Mouse (Mus musculus): ENCODE measurements at regions not wholly inside any gene's neighbourhood (a gene's known extent, or its start where the extent isn't known, plus 50 kb on each side); places are given as distances from the start of the nearest gene placed in this dataset.

DNA sequence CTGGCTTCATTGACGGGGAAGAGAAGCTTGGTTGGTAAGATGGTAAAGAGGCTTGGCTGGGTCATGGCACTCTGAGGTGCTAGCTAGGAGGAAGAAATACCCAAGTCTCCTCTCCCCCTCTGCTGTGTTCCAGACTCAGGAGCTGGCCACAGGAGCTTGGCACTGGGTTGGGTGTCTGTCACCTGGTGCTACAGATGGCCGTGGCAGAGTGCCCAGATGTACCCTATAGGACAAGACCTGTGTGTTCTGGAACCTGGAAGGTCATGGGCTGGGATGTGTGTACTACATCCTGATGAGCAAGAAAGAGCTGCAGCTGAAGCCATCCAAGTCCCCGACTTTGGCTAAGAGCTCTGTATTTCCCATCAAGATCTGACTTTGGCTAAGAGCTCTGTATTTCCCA is 72.4 kb downstream of the Nupl2 start:
- in situ Hi-C loops (cut with MboI; ENCODE audit: unreplicated experiment in 2 of 2), result no loop called here

DNA sequence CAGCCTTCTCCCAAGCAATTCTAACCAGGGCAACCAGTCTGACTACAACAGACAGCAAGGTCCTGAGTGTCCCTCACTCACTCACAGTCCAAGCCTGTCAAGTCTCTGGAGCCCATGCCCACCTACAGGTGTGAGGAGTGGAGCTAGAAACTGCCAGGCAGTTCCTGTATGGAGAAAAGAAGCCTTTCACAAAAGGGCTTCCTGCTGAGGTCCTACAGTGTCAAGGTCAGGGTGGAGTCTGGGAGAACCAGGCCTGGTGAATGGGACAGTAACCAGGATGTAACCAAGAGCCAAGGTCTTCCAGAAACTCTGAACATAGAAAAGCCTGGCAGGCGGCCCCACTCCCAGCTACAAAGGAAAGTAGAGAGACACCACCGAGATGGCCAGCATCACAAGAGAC is 74.2 kb downstream of the Nupl2 start:
- in situ Hi-C loops (cut with MboI; ENCODE audit: unreplicated experiment in 2 of 2), result no loop called here

DNA sequence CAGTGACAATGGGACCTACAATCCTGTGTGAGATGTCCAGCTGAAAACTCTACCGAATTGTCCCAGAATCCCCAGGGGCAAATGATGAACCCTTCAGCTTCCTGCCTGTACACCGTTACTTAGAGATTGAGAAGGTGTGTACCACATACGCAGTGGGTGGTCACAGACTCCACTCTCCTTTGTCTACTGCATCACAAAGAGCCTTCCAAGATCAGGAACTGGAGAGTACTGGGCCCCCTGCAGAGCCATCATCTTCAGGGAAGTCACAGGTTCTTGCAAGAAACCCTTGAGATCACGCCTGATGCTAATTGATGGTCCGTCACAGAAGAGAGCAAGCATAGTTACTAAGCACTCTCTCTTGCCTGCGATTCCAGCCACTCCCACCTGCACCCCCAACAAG is 79.4 kb downstream of the Nupl2 start:
- in situ Hi-C loops (cut with MboI; ENCODE audit: unreplicated experiment in 2 of 2), result no loop called here

DNA sequence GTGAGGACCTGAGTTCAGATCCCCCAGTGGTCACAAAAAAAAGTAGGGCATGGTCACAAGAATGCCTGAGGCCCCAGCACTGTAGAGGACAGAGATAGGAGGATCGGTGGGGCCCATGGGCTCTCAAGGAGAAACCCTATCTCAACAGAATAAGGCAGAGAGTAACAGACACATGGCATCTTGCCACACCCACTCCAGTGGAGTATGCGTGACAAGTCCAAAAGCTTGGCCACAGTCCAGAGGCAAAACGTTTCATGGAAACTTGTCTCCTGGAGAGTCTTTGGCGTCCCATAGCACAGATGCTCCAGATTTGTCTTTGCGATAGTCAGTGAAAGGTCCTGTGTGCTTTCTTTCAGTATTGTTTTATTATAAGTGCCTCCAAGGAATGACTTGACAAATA is 90.7 kb downstream of the Nupl2 start:
- in situ Hi-C loops (cut with MboI; ENCODE audit: unreplicated experiment in 2 of 2), result no loop called here

DNA sequence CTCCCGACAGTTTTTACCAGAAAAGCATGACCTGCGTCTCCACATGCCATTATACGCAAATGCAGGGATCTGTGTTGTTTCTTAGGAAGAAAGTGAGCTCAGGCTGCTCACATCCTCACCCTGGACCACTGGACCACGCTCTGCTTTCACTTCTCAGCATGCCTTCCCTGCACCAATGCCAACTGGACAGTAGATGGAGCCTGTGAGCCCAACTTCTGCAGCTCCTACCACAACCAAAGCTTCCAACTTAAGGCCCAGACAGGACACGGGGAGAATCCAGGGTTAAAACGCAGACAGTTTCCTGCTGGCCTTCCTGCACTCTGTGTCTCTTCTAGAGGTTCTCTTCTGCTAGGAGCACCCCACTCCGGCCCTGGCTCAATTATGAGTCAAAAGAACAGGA is 90.3 kb downstream of the Kcnh2 start:
- in situ Hi-C loops (cut with MboI; ENCODE audit: unreplicated experiment in 2 of 2), result loop anchor here (5.0 to 10.0 kb wide), 3 partner anchors 206 to 406 kb away; no protein-coding TSS in a partner anchor

DNA sequence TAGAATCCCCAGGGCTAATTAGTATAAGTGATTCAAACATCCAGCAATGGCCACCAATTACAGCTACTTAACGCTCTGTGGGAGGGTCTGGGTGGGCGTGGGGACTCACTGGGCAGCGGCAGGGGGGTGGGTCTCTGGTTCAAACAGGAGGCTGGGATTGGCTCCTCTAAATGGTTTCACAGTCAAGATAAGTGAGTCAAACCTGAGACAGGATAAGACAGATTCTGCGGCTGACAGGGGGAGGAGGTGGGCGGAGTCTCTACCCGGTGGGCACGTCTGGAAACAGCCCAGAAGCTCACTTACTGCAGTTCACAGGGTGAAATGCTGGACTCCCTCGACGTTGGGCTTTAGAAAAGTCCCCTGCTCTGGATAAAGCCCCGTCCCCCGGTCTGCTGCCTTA is 89.3 kb downstream of the Kcnh2 start:
- in situ Hi-C loops (cut with MboI; ENCODE audit: unreplicated experiment in 2 of 2), result loop anchor here (5.0 to 10.0 kb wide), 3 partner anchors 205 to 407 kb away; no protein-coding TSS in a partner anchor

DNA sequence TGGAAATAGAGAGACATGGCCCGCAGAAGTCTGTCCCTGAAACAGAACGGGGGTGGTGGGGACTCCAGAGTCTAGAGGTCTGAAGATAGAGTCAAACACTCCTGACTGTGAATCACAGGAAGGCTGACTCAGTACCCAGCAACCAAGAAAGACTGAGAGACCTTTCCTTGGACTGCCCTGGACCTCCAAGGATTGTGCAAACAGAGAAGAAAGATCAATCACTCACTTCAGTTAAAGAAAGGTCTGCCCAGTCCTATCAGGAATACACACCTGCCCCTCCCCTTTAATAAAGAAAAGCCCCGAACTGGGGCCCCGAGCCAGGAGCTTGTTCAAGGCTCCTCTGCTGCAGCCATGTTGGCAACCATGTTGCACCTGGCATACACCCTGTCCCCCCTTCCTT is 87.3 kb downstream of the Kcnh2 start:
- in situ Hi-C loops (cut with MboI; ENCODE audit: unreplicated experiment in 2 of 2), result loop anchor here (5.0 to 10.0 kb wide), 3 partner anchors 203 to 409 kb away; no protein-coding TSS in a partner anchor

DNA sequence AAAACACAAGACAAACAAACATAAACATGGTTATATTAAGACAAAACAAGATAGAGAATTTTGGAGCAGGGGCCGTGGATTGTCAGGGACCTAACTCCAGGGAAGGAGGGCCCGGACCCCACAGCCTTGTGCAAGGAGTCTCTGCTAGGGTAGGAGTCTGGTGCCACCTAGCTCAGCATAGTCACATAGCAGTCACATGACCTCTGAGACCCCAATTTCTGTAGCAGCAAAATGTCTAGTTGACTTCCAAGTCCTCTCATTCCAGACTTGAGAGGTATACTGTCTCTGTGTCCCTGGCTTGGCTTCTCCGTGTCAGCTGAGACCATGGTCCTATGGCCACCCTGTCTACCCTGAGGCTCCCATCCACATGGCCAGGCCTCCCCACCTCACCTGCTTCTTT is 86.0 kb downstream of the Kcnh2 start:
- in situ Hi-C loops (cut with MboI; ENCODE audit: unreplicated experiment in 2 of 2), result loop anchor here (5.0 to 10.0 kb wide), 2 partner anchors 92 to 411 kb away; no protein-coding TSS in a partner anchor

DNA sequence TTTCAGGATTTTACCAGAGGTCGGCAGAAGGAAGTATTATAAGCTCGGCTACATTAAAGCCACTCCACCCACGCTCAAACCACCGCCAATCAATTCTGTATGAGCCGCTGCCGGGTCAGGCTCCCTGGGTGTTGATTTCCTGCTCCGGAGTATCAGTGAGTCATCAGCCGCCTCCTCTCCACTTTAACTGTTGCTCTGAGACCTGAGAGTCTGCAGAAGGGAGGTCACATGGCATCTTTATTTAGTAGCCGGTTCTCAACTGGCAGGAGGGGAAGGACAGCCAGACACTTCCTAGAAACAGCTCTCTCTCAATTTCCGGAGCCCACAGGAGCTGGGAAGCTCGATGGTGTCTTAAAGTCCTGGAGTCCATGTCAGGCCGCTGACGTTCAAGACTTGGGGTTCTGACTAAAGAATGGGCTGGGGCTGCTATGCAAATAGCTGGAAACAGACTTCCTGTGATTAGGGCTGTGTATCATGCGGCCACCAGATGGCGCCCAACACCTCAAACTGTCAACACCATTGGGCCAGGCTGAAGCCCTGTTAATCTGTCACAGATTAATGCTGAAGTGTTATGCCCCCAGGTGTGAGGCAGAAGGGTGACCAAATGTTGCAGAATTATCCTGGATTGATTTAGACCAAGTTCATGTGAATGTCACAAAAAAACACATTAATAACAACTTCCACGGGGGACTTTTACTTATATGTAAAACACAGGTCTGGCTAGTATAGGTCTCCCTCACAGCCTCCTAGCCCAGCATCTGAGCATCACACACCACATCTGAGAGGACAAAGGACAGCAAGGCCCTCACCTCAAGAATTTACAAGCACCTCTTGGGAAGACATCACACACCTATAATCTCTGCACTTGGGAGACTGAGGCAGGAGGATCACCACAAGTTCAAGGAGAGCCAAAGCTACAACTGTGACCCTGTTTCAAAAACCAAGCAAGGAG is 84.8 kb downstream of the Kcnh2 start:
- in situ Hi-C loops (cut with MboI; ENCODE audit: unreplicated experiment in 2 of 2), result loop anchor here (5.0 to 10.0 kb wide), 2 partner anchors 91 to 412 kb away; no protein-coding TSS in a partner anchor
